Mouse (Mus musculus): Measurements from ENCODE around the gene Ppy. TPM values are rescaled to one million over a fixed set of nuclear protein-coding genes. Genes with fewer than 3 reads are reported as not detected.
A peak's percentile ranks its signal among the peaks of the same experiment; 100 is the strongest.

Gene Ppy
- polyA plus RNA-seq, 1 experiment = 0.29 TPM

DNA sequence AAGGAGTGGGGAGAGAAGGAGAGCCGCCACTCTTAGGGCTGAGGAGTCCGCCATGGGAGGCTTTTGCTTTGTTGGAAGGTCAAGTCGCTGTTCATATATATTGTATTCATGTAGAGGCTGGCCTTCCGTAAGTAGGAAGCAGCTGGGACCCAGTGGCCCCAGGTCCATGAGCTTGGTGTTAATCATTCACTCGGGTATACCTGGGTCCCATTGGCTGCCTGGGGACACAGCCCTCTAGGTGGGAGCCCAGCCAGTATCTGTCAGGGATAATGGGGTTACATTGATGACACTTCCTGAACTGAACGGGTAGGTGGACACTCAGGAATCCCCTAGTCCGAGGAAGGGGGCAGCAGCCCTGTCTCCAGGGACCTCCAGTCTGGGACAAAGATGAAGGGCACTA lies 41.2 kb upstream of the Ppy start:
- Histone ChIP-seq H3K27me3 (ENCODE audit: control insufficient read depth, insufficient read depth, low read length) (peaks cover 15% of the 10 kb centered on the region), H3K4me3 (ENCODE audit: extremely low read depth, insufficient read depth, insufficient read length) (no peak overlapping the region), H3K36me3 (ENCODE audit: control insufficient read depth, insufficient read depth, low read length) (no peaks in the 10 kb centered on the region), H3K4me1 (ENCODE audit: control insufficient read depth, insufficient read depth, insufficient read length) (0 out of 2 replicates have a peak, but pooled peaks cover 3% of the 10 kb centered on the region), H3K27ac (ENCODE audit: insufficient read depth, low read length) (no peak overlapping the region)
- 74% methylated on average over 7 of the region's 7 CpGs for WGBS
- no peak for TF ChIP-seq POLR2A (IDR thresholded peaks at IDR 0.05; ENCODE audit: low read depth, low read length)
- no peak for DNase-seq (ENCODE audit: low read depth in 1 of 2, low spot score in 2 of 2)

- H3K27ac ChIP-seq (ENCODE audit: insufficient read depth, low read length) = no peak overlapping the region
- H3K36me3 ChIP-seq (ENCODE audit: control insufficient read depth, insufficient read depth, low read length) = no peaks in the 10 kb centered on the region
- H3K27me3 ChIP-seq (ENCODE audit: control insufficient read depth, insufficient read depth, low read length) = peaks cover 7% of the 10 kb centered on the region; the same call in 1 of the 2 replicates
- peak; percentile 29 to 44 for DNase-seq (ENCODE audit: low read depth in 1 of 2, low spot score in 2 of 2)
- TF ChIP-seq POLR2A (IDR thresholded peaks at IDR 0.05; ENCODE audit: low read depth, low read length) = no peak
- peak; percentile 9; the same call in 1 of the 2 replicates for TF ChIP-seq CTCF (IDR thresholded peaks at IDR 0.05; ENCODE audit: extremely low read depth, insufficient read depth, insufficient read length, insufficient replicate concordance)
- H3K4me3 ChIP-seq (ENCODE audit: extremely low read depth, insufficient read depth, insufficient read length) = no peak overlapping the region
- 0 out of 2 replicates have a peak, but pooled peaks cover 2% of the 10 kb centered on the region for H3K4me1 ChIP-seq (ENCODE audit: control insufficient read depth, insufficient read depth, insufficient read length)
- WGBS = 2% methylated on average over 5 of the region's 5 CpGs
Observed at GRCm38 (mm10) chr11:102140508-102140907, 39.4 kb upstream of the Ppy start.

GRCm38 (mm10) chr11:102138447-102138740 lies 37.3 kb upstream of the Ppy start:
- 2% methylated on average over 18 of the region's 18 CpGs for WGBS

GRCm38 (mm10) chr11:102137625-102138446 lies 36.7 kb upstream of the Ppy start:
- peak in 1 of 2 experiments; percentile 30 for DNase-seq (ENCODE audit: low read depth in 1 of 2, low spot score in 2 of 2)
- no peaks in the 10 kb centered on the region for H3K27me3 ChIP-seq (ENCODE audit: control insufficient read depth, insufficient read depth, low read length)
- no peaks in the 10 kb centered on the region for H3K36me3 ChIP-seq (ENCODE audit: control insufficient read depth, insufficient read depth, low read length)
- H3K4me1 ChIP-seq (ENCODE audit: control insufficient read depth, insufficient read depth, insufficient read length) = no peaks in the 10 kb centered on the region
- TF ChIP-seq CTCF (IDR thresholded peaks at IDR 0.05; ENCODE audit: extremely low read depth, insufficient read depth, insufficient read length, insufficient replicate concordance) = no peak
- 26% methylated on average over 13 of the region's 13 CpGs for WGBS
- H3K27ac ChIP-seq (ENCODE audit: insufficient read depth, low read length) = no peak overlapping the region
- no peak overlapping the region for H3K4me3 ChIP-seq (ENCODE audit: extremely low read depth, insufficient read depth, insufficient read length)

More at GRCm38 (mm10) chr11:102138447-102138740, 37.3 kb upstream of the Ppy start:
- no peak overlapping the region for H3K4me3 ChIP-seq (ENCODE audit: extremely low read depth, insufficient read depth, insufficient read length)
- no peak overlapping the region for H3K27ac ChIP-seq (ENCODE audit: insufficient read depth, low read length)
- H3K4me1 ChIP-seq (ENCODE audit: control insufficient read depth, insufficient read depth, insufficient read length) = no peaks in the 10 kb centered on the region
- TF ChIP-seq POLR2A (IDR thresholded peaks at IDR 0.05; ENCODE audit: low read depth, low read length) = no peak
- peak; percentile 80 for TF ChIP-seq CTCF (IDR thresholded peaks at IDR 0.05; ENCODE audit: extremely low read depth, insufficient read depth, insufficient read length, insufficient replicate concordance)
- H3K27me3 ChIP-seq (ENCODE audit: control insufficient read depth, insufficient read depth, low read length) = 0 out of 2 replicates have a peak, but pooled peaks cover under 1% of the 10 kb centered on the region
- no peaks in the 10 kb centered on the region for H3K36me3 ChIP-seq (ENCODE audit: control insufficient read depth, insufficient read depth, low read length)
- peak; percentile 27 to 51 for DNase-seq (ENCODE audit: low read depth in 1 of 2, low spot score in 2 of 2)

DNA sequence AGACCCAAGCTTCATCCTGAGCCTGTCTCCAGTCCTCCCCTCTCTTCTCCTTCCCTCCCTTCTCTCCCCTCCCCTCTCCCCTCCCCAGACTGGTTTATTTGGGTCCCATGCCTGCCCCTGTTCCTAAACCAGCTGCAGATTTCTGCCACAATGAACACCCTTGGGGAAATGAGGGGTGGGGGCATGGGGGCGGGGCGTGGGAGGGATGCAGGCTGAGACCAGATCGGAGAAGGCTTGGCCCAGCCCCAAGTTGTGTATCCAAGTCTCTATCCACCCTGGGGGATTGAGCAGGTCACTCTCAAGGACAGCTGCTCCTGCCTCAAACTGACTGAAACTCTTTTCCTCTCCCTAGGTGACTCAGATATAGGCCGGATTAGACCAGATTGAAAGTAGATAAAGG lies 33.4 kb upstream of the Ppy start:
- DNase-seq (ENCODE audit: low read depth in 1 of 2, low spot score in 2 of 2) = no peak
- WGBS = 57% methylated on average over 4 of the region's 4 CpGs
- Histone ChIP-seq H3K4me1 (ENCODE audit: control insufficient read depth, insufficient read depth, insufficient read length) (no peaks in the 10 kb centered on the region), H3K4me3 (ENCODE audit: extremely low read depth, insufficient read depth, insufficient read length) (no peak overlapping the region), H3K36me3 (ENCODE audit: control insufficient read depth, insufficient read depth, low read length) (no peaks in the 10 kb centered on the region), H3K27me3 (ENCODE audit: control insufficient read depth, insufficient read depth, low read length) (no peaks in the 10 kb centered on the region), H3K27ac (ENCODE audit: insufficient read depth, low read length) (no peak overlapping the region)
- TF ChIP-seq POLR2A (IDR thresholded peaks at IDR 0.05; ENCODE audit: low read depth, low read length) = no peak
- no peak for TF ChIP-seq CTCF (IDR thresholded peaks at IDR 0.05; ENCODE audit: extremely low read depth, insufficient read depth, insufficient read length, insufficient replicate concordance)

GRCm38 (mm10) chr11:102117386-102117785 lies 16.3 kb upstream of the Ppy start:
- no peaks in the 10 kb centered on the region for H3K36me3 ChIP-seq (ENCODE audit: control insufficient read depth, insufficient read depth, low read length)
- 84% methylated on average over 6 of the region's 6 CpGs for WGBS
- TF ChIP-seq POLR2A (IDR thresholded peaks at IDR 0.05; ENCODE audit: low read depth, low read length) (no peak), CTCF (IDR thresholded peaks at IDR 0.05; ENCODE audit: extremely low read depth, insufficient read depth, insufficient read length, insufficient replicate concordance) (no peak)

GRCm38 (mm10) chr11:102116241-102116640 lies 15.1 kb upstream of the Ppy start:
- DNase-seq (ENCODE audit: low read depth in 1 of 2, low spot score in 2 of 2) = no peak
- TF ChIP-seq POLR2A (IDR thresholded peaks at IDR 0.05; ENCODE audit: low read depth, low read length) (no peak), CTCF (IDR thresholded peaks at IDR 0.05; ENCODE audit: extremely low read depth, insufficient read depth, insufficient read length, insufficient replicate concordance) (no peak)
- no peaks in the 10 kb centered on the region for H3K27me3 ChIP-seq (ENCODE audit: control insufficient read depth, insufficient read depth, low read length)
- WGBS = 68% methylated on average over 8 of the region's 8 CpGs
- no peaks in the 10 kb centered on the region for H3K4me1 ChIP-seq (ENCODE audit: control insufficient read depth, insufficient read depth, insufficient read length)
- H3K27ac ChIP-seq (ENCODE audit: insufficient read depth, low read length) = no peak overlapping the region
- no peak overlapping the region for H3K4me3 ChIP-seq (ENCODE audit: extremely low read depth, insufficient read depth, insufficient read length)
- H3K36me3 ChIP-seq (ENCODE audit: control insufficient read depth, insufficient read depth, low read length) = no peaks in the 10 kb centered on the region

More at GRCm38 (mm10) chr11:102117386-102117785, 16.3 kb upstream of the Ppy start:
- DNase-seq (ENCODE audit: low read depth in 1 of 2, low spot score in 2 of 2) = no peak
- H3K27ac ChIP-seq (ENCODE audit: insufficient read depth, low read length) = no peak overlapping the region
- H3K4me1 ChIP-seq (ENCODE audit: control insufficient read depth, insufficient read depth, insufficient read length) = no peaks in the 10 kb centered on the region
- no peak overlapping the region for H3K4me3 ChIP-seq (ENCODE audit: extremely low read depth, insufficient read depth, insufficient read length)
- no peaks in the 10 kb centered on the region for H3K27me3 ChIP-seq (ENCODE audit: control insufficient read depth, insufficient read depth, low read length)

Measured in spleen, adult 2 months (tissue).